In genomic region chr2:136118006-136118405, GRCm38 (mm10) we compare ENCODE assay signal across 29 mouse cellular contexts.
"Had no signal": no experiment of that assay in that cellular context is flagged by ENCODE, and none has a peak within 500 bp of the region (broad histone marks: within the 10 kb centered on the region; RNA-seq: fewer than 3 reads in every experiment).

No protein-coding gene starts in this region.

- H3K27ac ChIP-seq: limb, embryonic 10.5 days; limb, embryonic 12.5 days; limb, embryonic 13.5 days; limb, embryonic 15.5 days; liver, embryonic 12.5 days; liver, embryonic 13.5 days; liver, embryonic 14.5 days; liver, embryonic 15.5 days; lung, embryonic 15.5 days; macrophage; midbrain, embryonic 10.5 days; midbrain, embryonic 12.5 days; midbrain, embryonic 13.5 days; midbrain, embryonic 15.5 days had no signal

- H3K4me1 ChIP-seq: limb, embryonic 12.5 days; limb, embryonic 13.5 days; limb, embryonic 15.5 days; liver, embryonic 12.5 days; liver, embryonic 13.5 days; liver, embryonic 15.5 days; lung, embryonic 15.5 days; midbrain, embryonic 12.5 days; midbrain, embryonic 15.5 days had no signal

- ATAC-seq: liver, embryonic 12.5 days; liver, postnatal 0 days; lung, postnatal 0 days; midbrain, embryonic 13.5 days; midbrain, embryonic 15.5 days; midbrain, embryonic 16.5 days had no signal

- H3K4me3 ChIP-seq: limb, embryonic 10.5 days; limb, embryonic 12.5 days; limb, embryonic 13.5 days; limb, embryonic 15.5 days; liver, embryonic 12.5 days; liver, embryonic 13.5 days; liver, embryonic 15.5 days; lung, embryonic 15.5 days; megakaryocyte, embryonic 14.5 days; midbrain, embryonic 10.5 days; midbrain, embryonic 12.5 days; midbrain, embryonic 13.5 days; midbrain, embryonic 15.5 days; myocyte had no signal

- DNase-seq: left cerebral cortex, postnatal 4 days; liver; liver, embryonic 13.5 days; liver, postnatal 0 days; lung, adult 18-20 months; lung, adult 2 months; lung, embryonic 14.5 days; lung, postnatal 10 days; lung, postnatal 14 days; lung, postnatal 36 days; lung, postnatal 4 days; midbrain, embryonic 14.5 days had no signal
